Mouse (Mus musculus): ENCODE data around the gene Orc6. TPM values are rescaled to one million over a fixed set of nuclear protein-coding genes. Genes with fewer than 3 reads are reported as not detected.

The Orc6 gene
- polyA plus RNA-seq, 1 experiment, result 35.6 TPM

GRCm38 (mm10) chr8:85311743-85312142, 12.3 kb downstream of the Orc6 start:
- no peak for DNase-seq
- H3K4me3 ChIP-seq (replicated peaks; ENCODE audit: insufficient read depth, low read depth, low read length), result no peak overlapping the region
- H3K27ac ChIP-seq (ENCODE audit: insufficient read depth, low read length), result no peak overlapping the region
- no peaks in the 10 kb centered on the region for H3K4me1 ChIP-seq (ENCODE audit: control insufficient read depth, insufficient read depth, low read length)
- TF ChIP-seq CTCF (IDR thresholded peaks at IDR 0.05; ENCODE audit: borderline replicate concordance, insufficient read depth, low read depth, low read length), result 0 out of 2 replicates have a peak, but pooled peaks have one; percentile 14
- no peak for TF ChIP-seq POLR2A (IDR thresholded peaks at IDR 0.05; ENCODE audit: borderline replicate concordance, insufficient read depth, low read length)
- no peaks in the 10 kb centered on the region for H3K27me3 ChIP-seq (ENCODE audit: control insufficient read depth, insufficient read depth, low read length)

GRCm38 (mm10) chr8:85313036-85313435, 13.6 kb downstream of the Orc6 start:
- no peak for DNase-seq
- Histone ChIP-seq H3K4me3 (replicated peaks; ENCODE audit: insufficient read depth, low read depth, low read length) (no peak overlapping the region), H3K27me3 (ENCODE audit: control insufficient read depth, insufficient read depth, low read length) (no peaks in the 10 kb centered on the region), H3K4me1 (ENCODE audit: control insufficient read depth, insufficient read depth, low read length) (no peaks in the 10 kb centered on the region), H3K27ac (ENCODE audit: insufficient read depth, low read length) (no peak overlapping the region)
- WGBS, result 84% methylated on average over 3 of the region's 3 CpGs
- TF ChIP-seq POLR2A (IDR thresholded peaks at IDR 0.05; ENCODE audit: borderline replicate concordance, insufficient read depth, low read length) (no peak), CTCF (IDR thresholded peaks at IDR 0.05; ENCODE audit: borderline replicate concordance, insufficient read depth, low read depth, low read length) (no peak)

- Histone ChIP-seq H3K4me1 (ENCODE audit: control insufficient read depth, insufficient read depth, low read length) (no peaks in the 10 kb centered on the region), H3K27me3 (ENCODE audit: control insufficient read depth, insufficient read depth, low read length) (no peaks in the 10 kb centered on the region), H3K27ac (ENCODE audit: insufficient read depth, low read length) (no peak overlapping the region), H3K4me3 (replicated peaks; ENCODE audit: insufficient read depth, low read depth, low read length) (no peak overlapping the region)
- DNase-seq, result no peak
- TF ChIP-seq CTCF (IDR thresholded peaks at IDR 0.05; ENCODE audit: borderline replicate concordance, insufficient read depth, low read depth, low read length), result no peak
- TF ChIP-seq POLR2A (IDR thresholded peaks at IDR 0.05; ENCODE audit: borderline replicate concordance, insufficient read depth, low read length), result no peak
- 94% methylated on average over 4 of the region's 4 CpGs for WGBS
Measured at GRCm38 (mm10) chr8:85318534-85318933, 19.1 kb downstream of the Orc6 start.

- H3K4me3 ChIP-seq (replicated peaks; ENCODE audit: insufficient read depth, low read depth, low read length), result no peak overlapping the region
- no peak for DNase-seq
- TF ChIP-seq CTCF (IDR thresholded peaks at IDR 0.05; ENCODE audit: borderline replicate concordance, insufficient read depth, low read depth, low read length) (no peak), POLR2A (IDR thresholded peaks at IDR 0.05; ENCODE audit: borderline replicate concordance, insufficient read depth, low read length) (no peak)
- no peaks in the 10 kb centered on the region for H3K27me3 ChIP-seq (ENCODE audit: control insufficient read depth, insufficient read depth, low read length)
- 88% methylated on average over 15 of the region's 15 CpGs for WGBS
- H3K27ac ChIP-seq (ENCODE audit: insufficient read depth, low read length), result no peak overlapping the region
- no peaks in the 10 kb centered on the region for H3K4me1 ChIP-seq (ENCODE audit: control insufficient read depth, insufficient read depth, low read length)
Measured at GRCm38 (mm10) chr8:85321981-85322380, 22.5 kb downstream of the Orc6 start.

GRCm38 (mm10) chr8:85323084-85323483, 23.7 kb downstream of the Orc6 start:
- no peak overlapping the region for H3K4me3 ChIP-seq (replicated peaks; ENCODE audit: insufficient read depth, low read depth, low read length)
- no peak overlapping the region for H3K27ac ChIP-seq (ENCODE audit: insufficient read depth, low read length)
- no peak for TF ChIP-seq CTCF (IDR thresholded peaks at IDR 0.05; ENCODE audit: borderline replicate concordance, insufficient read depth, low read depth, low read length)
- TF ChIP-seq POLR2A (IDR thresholded peaks at IDR 0.05; ENCODE audit: borderline replicate concordance, insufficient read depth, low read length), result no peak
- WGBS, result 73% methylated on average over 3 of the region's 3 CpGs
- no peaks in the 10 kb centered on the region for H3K4me1 ChIP-seq (ENCODE audit: control insufficient read depth, insufficient read depth, low read length)
- DNase-seq, result no peak
- no peaks in the 10 kb centered on the region for H3K27me3 ChIP-seq (ENCODE audit: control insufficient read depth, insufficient read depth, low read length)

- Histone ChIP-seq H3K4me3 (replicated peaks; ENCODE audit: insufficient read depth, low read depth, low read length) (no peak overlapping the region), H3K27me3 (ENCODE audit: control insufficient read depth, insufficient read depth, low read length) (no peaks in the 10 kb centered on the region), H3K27ac (ENCODE audit: insufficient read depth, low read length) (no peak overlapping the region), H3K4me1 (ENCODE audit: control insufficient read depth, insufficient read depth, low read length) (no peaks in the 10 kb centered on the region)
- 68% methylated on average over 9 of the region's 9 CpGs for WGBS
- no peak for TF ChIP-seq CTCF (IDR thresholded peaks at IDR 0.05; ENCODE audit: borderline replicate concordance, insufficient read depth, low read depth, low read length)
- no peak for TF ChIP-seq POLR2A (IDR thresholded peaks at IDR 0.05; ENCODE audit: borderline replicate concordance, insufficient read depth, low read length)
- no peak for DNase-seq
Measured at GRCm38 (mm10) chr8:85327036-85327435, 27.6 kb downstream of the Orc6 start.

- Histone ChIP-seq H3K4me3 (replicated peaks; ENCODE audit: insufficient read depth, low read depth, low read length) (no peak overlapping the region), H3K27ac (ENCODE audit: insufficient read depth, low read length) (no peak overlapping the region), H3K27me3 (ENCODE audit: control insufficient read depth, insufficient read depth, low read length) (no peaks in the 10 kb centered on the region), H3K4me1 (ENCODE audit: control insufficient read depth, insufficient read depth, low read length) (no peaks in the 10 kb centered on the region)
- 80% methylated on average over 1 of the region's 1 CpGs for WGBS
- TF ChIP-seq CTCF (IDR thresholded peaks at IDR 0.05; ENCODE audit: borderline replicate concordance, insufficient read depth, low read depth, low read length), result no peak
- TF ChIP-seq POLR2A (IDR thresholded peaks at IDR 0.05; ENCODE audit: borderline replicate concordance, insufficient read depth, low read length), result no peak
- DNase-seq, result no peak
Measured at GRCm38 (mm10) chr8:85329506-85329905, 30.1 kb downstream of the Orc6 start.

- Histone ChIP-seq H3K27me3 (ENCODE audit: control insufficient read depth, insufficient read depth, low read length) (no peaks in the 10 kb centered on the region), H3K4me1 (ENCODE audit: control insufficient read depth, insufficient read depth, low read length) (no peaks in the 10 kb centered on the region), H3K27ac (ENCODE audit: insufficient read depth, low read length) (no peak overlapping the region), H3K4me3 (replicated peaks; ENCODE audit: insufficient read depth, low read depth, low read length) (no peak overlapping the region)
- no peak for TF ChIP-seq CTCF (IDR thresholded peaks at IDR 0.05; ENCODE audit: borderline replicate concordance, insufficient read depth, low read depth, low read length)
- no peak for TF ChIP-seq POLR2A (IDR thresholded peaks at IDR 0.05; ENCODE audit: borderline replicate concordance, insufficient read depth, low read length)
- no peak for DNase-seq
Measured at GRCm38 (mm10) chr8:85335105-85335504, 35.7 kb downstream of the Orc6 start.

Data from cerebellum, adult 2 months (tissue).